Mouse (Mus musculus): ENCODE measurements around the gene Tas2r144. TPM values are rescaled to one million over a fixed set of nuclear protein-coding genes. Genes with fewer than 3 reads are reported as not detected.

The Tas2r144 gene
- polyA plus RNA-seq, 1 experiment from 2014 or later = not detected

GRCm38 (mm10) chr6:42247173-42247572 is 32.0 kb downstream of the Tas2r144 start:
- H3K4me3 ChIP-seq (ENCODE audit: low read depth, low read length) = no peak overlapping the region
- no peak overlapping the region for H3K9ac ChIP-seq (replicated peaks)
- no peak for TF ChIP-seq EP300 (IDR thresholded peaks at IDR 0.05; ENCODE audit: low read depth)
- TF ChIP-seq CTCF (IDR thresholded peaks at IDR 0.05; ENCODE audit: low read depth) = no peak

GRCm38 (mm10) chr6:42247981-42248380 is 32.9 kb downstream of the Tas2r144 start:
- Histone ChIP-seq H3K9me3 (ENCODE audit: low read length) (no peaks in the 10 kb centered on the region), H3K9ac (replicated peaks) (no peak overlapping the region), H3K4me1 (ENCODE audit: insufficient read depth) (peaks cover 9% of the 10 kb centered on the region), H3K4me2 (ENCODE audit: low read depth, low read length) (no peak overlapping the region), H3K36me3 (replicated peaks; ENCODE audit: insufficient read depth, low read length) (no peaks in the 10 kb centered on the region), H3K27ac (ENCODE audit: low read depth) (no peak overlapping the region), H3K4me3 (ENCODE audit: low read depth, low read length) (no peak overlapping the region), H3K27me3 (ENCODE audit: insufficient read depth, low read length) (no peaks in the 10 kb centered on the region)
- 93% methylated on average over 1 of the region's 1 CpGs for WGBS (ENCODE audit: insufficient replicate concordance)
- no peak for DNase-seq
- no peak for ATAC-seq
- no peak for TF ChIP-seq CTCF (IDR thresholded peaks at IDR 0.05; ENCODE audit: low read depth)
- TF ChIP-seq EP300 (IDR thresholded peaks at IDR 0.05; ENCODE audit: low read depth) = no peak

More at GRCm38 (mm10) chr6:42247173-42247572, 32.0 kb downstream of the Tas2r144 start:
- peaks cover 9% of the 10 kb centered on the region for H3K4me1 ChIP-seq (ENCODE audit: insufficient read depth)
- H3K27me3 ChIP-seq (ENCODE audit: insufficient read depth, low read length) = no peaks in the 10 kb centered on the region
- H3K36me3 ChIP-seq (replicated peaks; ENCODE audit: insufficient read depth, low read length) = no peaks in the 10 kb centered on the region
- no peak for ATAC-seq
- 23% methylated on average over 8 of the region's 8 CpGs for WGBS (ENCODE audit: insufficient replicate concordance)
- no peaks in the 10 kb centered on the region for H3K9me3 ChIP-seq (ENCODE audit: low read length)
- DNase-seq = no peak
- H3K4me2 ChIP-seq (ENCODE audit: low read depth, low read length) = peak overlapping the region; percentile 86; the same call in 1 of the 2 replicates
- H3K27ac ChIP-seq (ENCODE audit: low read depth) = no peak overlapping the region

GRCm38 (mm10) chr6:42251791-42252190 is 36.7 kb downstream of the Tas2r144 start:
- no peak for ATAC-seq
- Histone ChIP-seq H3K4me3 (ENCODE audit: low read depth, low read length) (no peak overlapping the region), H3K9me3 (ENCODE audit: low read length) (no peaks in the 10 kb centered on the region), H3K36me3 (replicated peaks; ENCODE audit: insufficient read depth, low read length) (no peaks in the 10 kb centered on the region), H3K27ac (ENCODE audit: low read depth) (no peak overlapping the region), H3K9ac (replicated peaks) (no peak overlapping the region), H3K27me3 (ENCODE audit: insufficient read depth, low read length) (no peaks in the 10 kb centered on the region), H3K4me2 (ENCODE audit: low read depth, low read length) (no peak overlapping the region), H3K4me1 (ENCODE audit: insufficient read depth) (no peaks in the 10 kb centered on the region)
- TF ChIP-seq CTCF (IDR thresholded peaks at IDR 0.05; ENCODE audit: low read depth) = no peak
- TF ChIP-seq EP300 (IDR thresholded peaks at IDR 0.05; ENCODE audit: low read depth) = no peak
- 64% methylated on average over 4 of the region's 4 CpGs for WGBS (ENCODE audit: insufficient replicate concordance)
- no peak for DNase-seq

- WGBS (ENCODE audit: insufficient replicate concordance) = 77% methylated on average over 2 of the region's 2 CpGs
- Histone ChIP-seq H3K4me1 (ENCODE audit: insufficient read depth) (no peaks in the 10 kb centered on the region), H3K27me3 (ENCODE audit: insufficient read depth, low read length) (no peaks in the 10 kb centered on the region), H3K9ac (replicated peaks) (no peak overlapping the region), H3K36me3 (replicated peaks; ENCODE audit: insufficient read depth, low read length) (no peaks in the 10 kb centered on the region), H3K4me3 (ENCODE audit: low read depth, low read length) (no peak overlapping the region), H3K9me3 (ENCODE audit: low read length) (no peaks in the 10 kb centered on the region), H3K27ac (ENCODE audit: low read depth) (no peak overlapping the region), H3K4me2 (ENCODE audit: low read depth, low read length) (no peak overlapping the region)
- DNase-seq = no peak
- no peak for ATAC-seq
- no peak for TF ChIP-seq CTCF (IDR thresholded peaks at IDR 0.05; ENCODE audit: low read depth)
- TF ChIP-seq EP300 (IDR thresholded peaks at IDR 0.05; ENCODE audit: low read depth) = no peak
Observed at GRCm38 (mm10) chr6:42253103-42253502, 38.0 kb downstream of the Tas2r144 start.

- 15% methylated on average over 11 of the region's 11 CpGs for WGBS (ENCODE audit: insufficient replicate concordance)
- no peak overlapping the region for H3K4me3 ChIP-seq (ENCODE audit: low read depth, low read length)
- peak overlapping the region; percentile 51; the same call in 1 of the 2 replicates for H3K4me2 ChIP-seq (ENCODE audit: low read depth, low read length)
- no peak overlapping the region for H3K27ac ChIP-seq (ENCODE audit: low read depth)
- H3K4me1 ChIP-seq (ENCODE audit: insufficient read depth) = no peaks in the 10 kb centered on the region; the same call in 1 of the 2 replicates
- H3K27me3 ChIP-seq (ENCODE audit: insufficient read depth, low read length) = no peaks in the 10 kb centered on the region
- ATAC-seq = peak; percentile 79
- TF ChIP-seq EP300 (IDR thresholded peaks at IDR 0.05; ENCODE audit: low read depth) = peak; percentile 71
- TF ChIP-seq CTCF (IDR thresholded peaks at IDR 0.05; ENCODE audit: low read depth) = peak; percentile 79
- DNase-seq = peak; percentile 68
- no peak overlapping the region for H3K9ac ChIP-seq (replicated peaks)
- no peaks in the 10 kb centered on the region for H3K36me3 ChIP-seq (replicated peaks; ENCODE audit: insufficient read depth, low read length)
- H3K9me3 ChIP-seq (ENCODE audit: low read length) = no peaks in the 10 kb centered on the region
Observed at GRCm38 (mm10) chr6:42257303-42257863, 42.3 kb downstream of the Tas2r144 start.

- Histone ChIP-seq H3K27me3 (ENCODE audit: insufficient read depth, low read length) (no peaks in the 10 kb centered on the region), H3K9me3 (ENCODE audit: low read length) (no peaks in the 10 kb centered on the region), H3K27ac (ENCODE audit: low read depth) (no peak overlapping the region), H3K9ac (replicated peaks) (no peak overlapping the region), H3K4me3 (ENCODE audit: low read depth, low read length) (no peak overlapping the region), H3K4me1 (ENCODE audit: insufficient read depth) (peaks cover 7% of the 10 kb centered on the region; the same call in 1 of the 2 replicates), H3K36me3 (replicated peaks; ENCODE audit: insufficient read depth, low read length) (no peaks in the 10 kb centered on the region), H3K4me2 (ENCODE audit: low read depth, low read length) (no peak overlapping the region)
- ATAC-seq = no peak
- TF ChIP-seq EP300 (IDR thresholded peaks at IDR 0.05; ENCODE audit: low read depth) (no peak), CTCF (IDR thresholded peaks at IDR 0.05; ENCODE audit: low read depth) (no peak)
- 39% methylated on average over 6 of the region's 6 CpGs for WGBS (ENCODE audit: insufficient replicate concordance)
- DNase-seq = no peak
Observed at GRCm38 (mm10) chr6:42260430-42260829, 45.3 kb downstream of the Tas2r144 start.
